Mouse (Mus musculus): ENCODE results near the gene Rdh16f2. TPM values are rescaled to one million over a fixed set of nuclear protein-coding genes. Genes with fewer than 3 reads are reported as not detected.

Gene Rdh16f2
- total RNA-seq, 1 experiment = not detected

DNA sequence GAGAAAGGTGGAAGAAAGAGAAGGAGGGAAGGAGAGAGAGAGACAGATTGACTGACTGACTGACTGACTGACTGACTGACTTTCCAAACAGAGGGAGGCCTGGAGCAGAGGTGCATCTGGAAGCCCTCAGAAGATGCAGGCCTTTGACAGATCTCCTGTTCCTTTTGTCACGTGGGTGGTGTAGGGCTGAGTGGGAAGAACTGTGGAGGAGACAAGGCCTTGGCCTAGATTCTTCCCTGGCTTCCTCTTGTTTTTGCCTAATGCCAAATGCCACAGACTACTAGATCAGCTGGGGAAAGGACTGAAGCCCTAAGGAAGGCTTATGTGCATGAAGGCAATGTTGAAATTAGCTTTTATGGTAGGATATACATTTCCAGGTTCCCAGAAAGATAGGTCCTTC is 36.8 kb downstream of the Rdh16f2 start:
- Histone ChIP-seq H3K9ac (ENCODE audit: insufficient read depth, low read depth, low read length, poor library complexity, severe bottlenecking) (no peak overlapping the region), H3K36me3 (ENCODE audit: control insufficient read depth, insufficient read depth, low read length, poor library complexity, severe bottlenecking) (no peaks in the 10 kb centered on the region), H3K4me1 (ENCODE audit: control insufficient read depth in 2 of 2, insufficient read depth in 2 of 2, low read length in 2 of 2, poor library complexity in 1 of 2) (peaks cover 13 to 22% of the 10 kb centered on the region in 2 experiments), H3K27ac (ENCODE audit: insufficient read depth, low read depth, low read length, poor library complexity, severe bottlenecking) (no peak overlapping the region), H3K9me3 (ENCODE audit: control insufficient read depth, insufficient read depth, low read depth, low read length) (no peaks in the 10 kb centered on the region), H3K4me3 (ENCODE audit: insufficient read depth in 1 of 2, low read depth in 1 of 2, low read length in 2 of 2, poor library complexity in 1 of 2, severe bottlenecking in 1 of 2) (no peak overlapping the region)
- TF ChIP-seq HCFC1 (IDR thresholded peaks at IDR 0.05; ENCODE audit: borderline replicate concordance, insufficient read depth, low read length) (no peak), ZC3H11A (IDR thresholded peaks at IDR 0.05; ENCODE audit: borderline replicate concordance, low read depth, low read length) (no peak), MAFK (IDR thresholded peaks at IDR 0.05; ENCODE audit: insufficient read depth, low read depth, low read length) (no peak), ZNF384 (IDR thresholded peaks at IDR 0.05; ENCODE audit: low read depth, low read length) (no peak), CHD2 (IDR thresholded peaks at IDR 0.05; ENCODE audit: low read depth, low read length) (no peak)
- no peak for DNase-seq (ENCODE audit: low read depth, low spot score)
- in situ Hi-C loops (cut with MboI; ENCODE audit: low sequenced_read_pairs in 2 of 2, unreplicated experiment in 2 of 2) = no loop called here

GRCm38 (mm10) chr10:127904718-127905446 is 38.6 kb downstream of the Rdh16f2 start:
- Histone ChIP-seq H3K27ac (ENCODE audit: insufficient read depth, low read depth, low read length, poor library complexity, severe bottlenecking) (no peak overlapping the region), H3K9me3 (ENCODE audit: control insufficient read depth, insufficient read depth, low read depth, low read length) (no peaks in the 10 kb centered on the region), H3K4me3 (ENCODE audit: insufficient read depth in 1 of 2, low read depth in 1 of 2, low read length in 2 of 2, poor library complexity in 1 of 2, severe bottlenecking in 1 of 2) (no peak overlapping the region), H3K4me1 (ENCODE audit: control insufficient read depth in 2 of 2, insufficient read depth in 2 of 2, low read length in 2 of 2, poor library complexity in 1 of 2) (peaks cover 16 to 28% of the 10 kb centered on the region in 2 experiments), H3K9ac (ENCODE audit: insufficient read depth, low read depth, low read length, poor library complexity, severe bottlenecking) (no peak overlapping the region; the same call in 1 of the 2 replicates), H3K36me3 (ENCODE audit: control insufficient read depth, insufficient read depth, low read length, poor library complexity, severe bottlenecking) (no peaks in the 10 kb centered on the region)
- TF ChIP-seq MAFK (IDR thresholded peaks at IDR 0.05; ENCODE audit: insufficient read depth, low read depth, low read length) (no peak), ZC3H11A (IDR thresholded peaks at IDR 0.05; ENCODE audit: borderline replicate concordance, low read depth, low read length) (no peak), HCFC1 (IDR thresholded peaks at IDR 0.05; ENCODE audit: borderline replicate concordance, insufficient read depth, low read length) (no peak), ZNF384 (IDR thresholded peaks at IDR 0.05; ENCODE audit: low read depth, low read length) (no peak), CHD2 (IDR thresholded peaks at IDR 0.05; ENCODE audit: low read depth, low read length) (no peak)
- in situ Hi-C loops (cut with MboI; ENCODE audit: low sequenced_read_pairs in 2 of 2, unreplicated experiment in 2 of 2) = no loop called here
- no peak for DNase-seq (ENCODE audit: low read depth, low spot score)

DNA sequence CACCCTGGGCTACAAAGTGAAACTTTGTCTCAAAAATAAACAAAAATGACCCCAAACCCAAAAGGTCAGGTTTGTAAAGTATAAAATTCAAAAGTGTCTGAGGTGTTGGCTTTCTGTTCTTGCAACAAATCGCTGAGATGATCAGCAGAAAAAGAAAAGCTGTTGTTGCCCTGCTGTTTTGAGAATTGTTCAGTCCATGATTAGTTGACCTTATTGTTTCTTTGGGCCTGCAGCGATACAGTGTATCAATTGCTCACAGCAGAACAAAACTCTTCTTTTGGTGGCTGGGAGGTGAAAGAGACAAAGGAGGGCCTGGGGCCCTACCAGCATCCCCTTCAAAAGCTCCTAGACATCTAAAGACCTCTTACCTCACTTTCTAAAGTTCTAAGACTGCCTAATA is 39.9 kb downstream of the Rdh16f2 start:
- no peak overlapping the region for H3K9ac ChIP-seq (ENCODE audit: insufficient read depth, low read depth, low read length, poor library complexity, severe bottlenecking)
- DNase-seq (ENCODE audit: low read depth, low spot score) = no peak
- in situ Hi-C loops (cut with MboI; ENCODE audit: low sequenced_read_pairs in 2 of 2, unreplicated experiment in 2 of 2) = no loop called here
- no peak overlapping the region for H3K4me3 ChIP-seq (ENCODE audit: insufficient read depth in 1 of 2, low read depth in 1 of 2, low read length in 2 of 2, poor library complexity in 1 of 2, severe bottlenecking in 1 of 2)
- no peaks in the 10 kb centered on the region for H3K9me3 ChIP-seq (ENCODE audit: control insufficient read depth, insufficient read depth, low read depth, low read length)
- no peak for TF ChIP-seq ZC3H11A (IDR thresholded peaks at IDR 0.05; ENCODE audit: borderline replicate concordance, low read depth, low read length)
- no peak for TF ChIP-seq MAFK (IDR thresholded peaks at IDR 0.05; ENCODE audit: insufficient read depth, low read depth, low read length)
- TF ChIP-seq ZNF384 (IDR thresholded peaks at IDR 0.05; ENCODE audit: low read depth, low read length) = no peak
- TF ChIP-seq CHD2 (IDR thresholded peaks at IDR 0.05; ENCODE audit: low read depth, low read length) = no peak
- no peak for TF ChIP-seq HCFC1 (IDR thresholded peaks at IDR 0.05; ENCODE audit: borderline replicate concordance, insufficient read depth, low read length)
- H3K4me1 ChIP-seq (ENCODE audit: control insufficient read depth in 2 of 2, insufficient read depth in 2 of 2, low read length in 2 of 2, poor library complexity in 1 of 2) = peaks cover 16 to 28% of the 10 kb centered on the region in 2 experiments
- no peaks in the 10 kb centered on the region for H3K36me3 ChIP-seq (ENCODE audit: control insufficient read depth, insufficient read depth, low read length, poor library complexity, severe bottlenecking)
- no peak overlapping the region; the same call in 1 of the 2 replicates for H3K27ac ChIP-seq (ENCODE audit: insufficient read depth, low read depth, low read length, poor library complexity, severe bottlenecking)

DNA sequence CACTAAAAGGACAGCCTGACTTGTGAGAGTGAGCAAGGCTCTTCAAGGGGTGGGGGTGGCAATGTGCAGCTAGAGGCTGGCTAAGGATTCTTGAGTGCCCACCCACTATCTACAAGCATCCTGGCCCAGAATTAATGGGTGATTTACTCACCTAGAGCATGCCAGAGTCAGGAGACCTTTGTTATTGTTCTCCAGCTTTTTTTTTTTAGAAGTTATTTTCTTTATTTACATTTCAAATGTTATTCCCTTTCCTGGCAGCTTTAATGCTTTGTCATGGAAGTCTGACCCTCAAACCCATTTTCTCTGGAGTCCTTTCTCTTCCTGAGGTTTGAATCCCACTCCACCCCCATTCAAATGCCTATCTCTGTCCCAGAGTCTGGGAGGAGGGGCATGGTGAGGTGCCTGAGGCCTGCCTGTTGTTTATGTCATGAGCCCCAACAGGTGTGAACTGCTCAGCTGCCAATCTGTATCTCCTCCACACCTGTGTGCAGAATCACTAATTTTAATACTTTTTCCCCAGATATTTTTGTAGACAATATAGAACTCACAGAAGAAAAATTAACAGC is 41.2 kb downstream of the Rdh16f2 start:
- Histone ChIP-seq H3K4me1 (ENCODE audit: control insufficient read depth in 2 of 2, insufficient read depth in 2 of 2, low read length in 2 of 2, poor library complexity in 1 of 2) (peaks cover 16 to 28% of the 10 kb centered on the region in 2 experiments), H3K9ac (ENCODE audit: insufficient read depth, low read depth, low read length, poor library complexity, severe bottlenecking) (no peak overlapping the region), H3K36me3 (ENCODE audit: control insufficient read depth, insufficient read depth, low read length, poor library complexity, severe bottlenecking) (no peaks in the 10 kb centered on the region), H3K9me3 (ENCODE audit: control insufficient read depth, insufficient read depth, low read depth, low read length) (no peaks in the 10 kb centered on the region), H3K4me3 (ENCODE audit: insufficient read depth in 1 of 2, low read depth in 1 of 2, low read length in 2 of 2, poor library complexity in 1 of 2, severe bottlenecking in 1 of 2) (no peak overlapping the region), H3K27ac (ENCODE audit: insufficient read depth, low read depth, low read length, poor library complexity, severe bottlenecking) (peak overlapping the region; percentile 76)
- in situ Hi-C loops (cut with MboI; ENCODE audit: low sequenced_read_pairs in 2 of 2, unreplicated experiment in 2 of 2) = no loop called here
- peak; percentile 83 for DNase-seq (ENCODE audit: low read depth, low spot score)
- TF ChIP-seq MAFK (IDR thresholded peaks at IDR 0.05; ENCODE audit: insufficient read depth, low read depth, low read length) (peak; percentile 41; the same call in 1 of the 2 replicates), ZC3H11A (IDR thresholded peaks at IDR 0.05; ENCODE audit: borderline replicate concordance, low read depth, low read length) (no peak), ZNF384 (IDR thresholded peaks at IDR 0.05; ENCODE audit: low read depth, low read length) (peak; percentile 93), CHD2 (IDR thresholded peaks at IDR 0.05; ENCODE audit: low read depth, low read length) (no peak), HCFC1 (IDR thresholded peaks at IDR 0.05; ENCODE audit: borderline replicate concordance, insufficient read depth, low read length) (no peak)
